Mouse (Mus musculus): ENCODE measurements around the gene Tepp.

- TF ChIP-seq CTCF (IDR thresholded peaks at IDR 0.05; ENCODE audit: low read depth) (no peak), EP300 (IDR thresholded peaks at IDR 0.05; ENCODE audit: low read depth) (no peak)
Measured at GRCm38 (mm10) chr8:95326822-95327221, 16.5 kb downstream of the Tepp start.

All from heart, postnatal 0 days (tissue).